Mouse (Mus musculus): ENCODE results near the gene Tsacc.
"Not testable (repeated sequence)": the region's sequence is repeated elsewhere in the genome, so short reads cannot be mapped to it uniquely, and the experiment has no call there.

The Tsacc gene

GRCm38 (mm10) chr3:88296561-88297318, at the start of gene Tsacc, which contains the start of gene Cct3:
Gene Tsacc, minus strand, starts transcription at chr3:88296999.
Gene Cct3, plus strand, starts transcription at chr3:88297116.
- DNase-seq (ENCODE audit: low read depth, low spot score), result peak; percentile 99

DNA sequence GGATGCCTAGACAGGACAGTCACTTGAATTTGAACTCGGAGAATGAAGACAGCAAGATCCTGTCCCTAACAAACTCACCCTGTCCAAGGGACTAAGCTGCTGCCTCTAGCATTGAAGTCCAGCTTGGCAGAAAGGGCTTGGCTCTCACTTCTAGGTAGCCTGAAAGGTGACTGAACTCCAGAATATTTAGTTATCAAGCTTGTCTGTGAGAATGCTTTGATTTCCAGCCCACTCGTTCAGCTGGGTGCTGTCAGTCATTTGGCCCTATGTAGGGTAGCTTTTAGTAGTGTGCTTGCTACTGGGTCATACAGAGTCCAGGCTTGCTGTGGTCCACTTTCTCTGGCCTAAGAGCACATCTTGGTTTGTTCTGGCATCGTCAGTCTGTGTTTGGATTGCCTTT, 42.2 kb upstream of the Tsacc start:
- DNase-seq (ENCODE audit: low read depth, low spot score), result peak; percentile 28

DNA sequence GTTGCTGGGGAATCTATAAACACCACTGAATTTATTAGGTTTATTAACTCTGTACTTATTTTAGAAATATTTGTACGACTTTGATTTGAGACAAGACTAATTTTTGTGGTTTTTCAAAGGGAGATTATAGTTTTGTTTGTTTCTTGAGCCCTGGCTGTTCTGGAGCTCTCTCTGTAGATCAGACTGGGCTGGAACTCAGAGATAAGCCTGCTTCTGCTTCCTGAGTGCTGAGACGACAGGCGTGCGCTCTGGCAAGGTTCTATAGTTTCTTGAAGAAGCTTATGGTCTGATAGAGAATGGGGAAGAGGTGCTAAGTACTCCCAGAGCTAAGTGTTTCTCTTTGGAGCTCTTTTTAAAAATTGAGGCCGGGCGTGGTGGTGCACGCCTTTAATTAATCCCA, 41.5 kb upstream of the Tsacc start:
- no peak for DNase-seq (ENCODE audit: low read depth, low spot score)

DNA sequence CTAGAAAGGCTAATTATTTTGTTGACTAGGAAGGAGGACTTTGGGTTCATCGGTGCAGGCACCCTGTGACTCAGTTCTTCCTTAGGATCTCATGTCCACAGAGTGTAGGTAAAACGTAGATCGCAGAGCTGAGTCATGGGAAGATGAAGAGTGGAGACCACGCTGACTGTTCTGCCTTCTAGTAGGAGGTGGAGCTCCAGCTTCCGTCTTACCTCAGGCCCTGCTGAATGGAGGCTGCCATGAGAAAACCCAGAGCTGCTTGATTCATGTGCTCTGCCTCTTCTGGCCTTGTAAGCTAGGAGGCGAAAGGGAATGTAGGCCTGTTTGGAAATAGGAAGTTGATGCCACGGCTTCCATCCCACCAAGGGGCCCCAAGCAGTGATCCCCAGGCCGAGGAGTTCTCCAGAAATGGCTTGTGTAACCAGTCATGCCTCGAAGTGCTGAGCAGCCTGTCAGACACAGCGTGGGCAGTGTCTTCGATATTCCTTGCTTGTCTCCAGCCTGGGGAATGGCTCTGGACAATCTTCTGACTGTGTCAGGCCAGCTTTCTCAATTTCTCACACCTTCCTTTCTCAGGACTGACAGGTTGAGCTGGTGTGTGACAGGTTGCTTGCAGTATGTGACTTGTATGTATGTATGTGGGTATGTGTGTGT, 40.7 kb upstream of the Tsacc start:
- DNase-seq (ENCODE audit: low read depth, low spot score), result no peak

DNA sequence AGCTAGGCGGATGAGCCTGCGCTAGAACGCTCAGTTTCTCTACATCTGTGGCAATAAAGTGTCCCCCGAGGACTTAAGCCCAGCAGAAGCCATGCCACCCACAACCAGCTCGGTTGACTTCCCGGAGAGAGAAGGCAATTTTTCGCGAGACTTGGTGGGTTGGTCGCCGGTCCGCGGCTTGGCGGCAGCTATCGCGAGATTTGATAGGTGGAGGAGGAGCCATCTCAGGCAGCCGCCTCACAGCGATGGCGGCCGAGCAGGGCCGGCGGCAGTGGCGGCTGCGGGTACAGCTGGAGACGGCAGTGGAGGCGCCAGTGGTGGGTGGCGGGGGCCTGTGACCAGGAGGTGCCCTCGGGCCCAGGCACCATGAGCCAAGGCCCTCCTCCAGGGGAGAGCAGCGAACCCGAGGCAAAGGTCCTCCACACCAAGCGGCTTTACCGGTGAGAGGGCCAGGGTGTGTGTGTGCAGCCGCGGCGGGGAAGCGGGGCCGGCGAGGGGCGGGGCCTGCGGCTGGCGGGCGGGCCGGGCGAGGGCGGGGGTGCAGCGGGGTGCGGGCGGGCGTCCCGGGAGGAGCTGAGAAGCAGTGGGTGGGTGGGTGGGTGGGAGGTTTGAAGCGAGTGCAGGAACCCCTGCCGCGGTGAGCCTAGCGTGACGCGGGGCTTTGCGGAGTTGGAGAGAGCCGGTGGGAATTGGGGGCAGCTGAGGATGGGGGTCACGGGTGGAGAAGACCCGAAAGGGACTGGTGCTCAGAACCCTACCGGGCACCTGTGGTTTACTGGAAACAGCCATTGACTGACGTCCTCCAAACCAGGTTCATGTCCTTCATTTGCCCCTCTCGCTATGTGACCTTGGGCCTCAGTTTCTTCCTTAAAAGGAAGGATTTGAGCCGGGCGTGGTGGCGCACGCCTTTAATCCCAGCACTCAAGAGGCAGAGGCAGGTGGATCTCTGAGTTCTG, 39.5 kb upstream of the Tsacc start, which contains the start of the genes Tmem79 and Smg5:
Gene Tmem79 (minus strand): TSS at position 91 of the 956 bp plus-strand sequence.
Gene Smg5 (plus strand): TSS at position 203 of the 956 bp plus-strand sequence.
- peak; percentile 98 for DNase-seq (ENCODE audit: low read depth, low spot score)

GRCm38 (mm10) chr3:88335436-88336053, 38.7 kb upstream of the Tsacc start:
- DNase-seq (ENCODE audit: low read depth, low spot score), result peak; percentile 15

DNA sequence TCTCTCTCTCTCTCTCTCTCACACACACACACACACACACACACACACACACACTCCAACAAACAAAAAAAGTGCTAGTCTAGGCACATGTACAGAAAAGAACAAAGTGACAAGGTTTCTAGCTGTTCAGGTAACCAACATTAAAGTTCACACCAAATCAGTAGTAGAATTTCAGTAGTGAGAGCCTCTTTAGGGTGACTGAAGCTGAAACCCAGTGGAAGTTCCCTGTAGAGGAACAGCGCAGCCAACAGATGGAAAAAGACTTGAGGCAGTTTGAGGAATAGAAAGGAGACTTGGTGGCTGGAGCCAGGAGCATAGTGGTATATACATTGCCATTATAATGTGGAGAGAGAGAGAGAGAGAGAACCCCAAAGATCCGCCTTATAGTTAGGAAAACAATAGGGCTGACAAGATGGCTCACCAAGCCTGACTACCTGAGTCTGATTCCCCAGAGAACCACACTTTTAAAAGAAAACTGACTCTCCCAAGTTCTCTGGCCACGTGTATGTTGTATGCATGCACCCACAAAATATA, 38.2 kb upstream of the Tsacc start:
- no peak for DNase-seq (ENCODE audit: low read depth, low spot score)

DNA sequence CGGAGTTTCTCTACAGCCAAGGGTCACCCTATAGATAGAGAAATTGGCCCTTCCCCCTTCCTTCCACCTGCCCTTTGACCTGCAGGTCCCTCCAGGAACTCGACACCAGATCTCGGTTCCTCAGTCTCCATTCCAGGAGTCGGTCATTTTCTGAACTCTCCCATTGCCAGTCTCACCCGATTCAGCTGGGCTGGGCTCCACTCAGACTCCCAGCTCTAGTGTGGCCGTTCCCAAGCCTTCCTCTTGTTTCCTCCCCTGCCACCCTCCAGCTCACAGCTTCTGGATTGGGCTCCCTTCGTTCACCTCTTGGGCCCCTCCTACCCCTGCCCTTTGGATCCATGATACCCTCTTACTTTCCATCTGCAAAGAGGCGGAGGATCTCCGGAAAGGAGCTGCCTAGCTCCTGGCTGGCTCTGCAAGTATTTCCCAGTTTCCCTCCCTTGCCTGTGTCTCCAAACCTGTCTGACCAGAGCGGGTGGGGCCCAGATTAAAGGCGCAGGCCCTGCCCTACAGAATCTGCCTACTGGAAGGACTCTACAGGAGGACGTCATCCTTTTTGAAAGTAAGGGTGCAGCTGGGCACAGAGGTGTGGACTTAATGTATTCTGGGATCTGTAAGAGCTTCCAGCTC, 37.3 kb upstream of the Tsacc start:
- DNase-seq (ENCODE audit: low read depth, low spot score), result no peak

DNA sequence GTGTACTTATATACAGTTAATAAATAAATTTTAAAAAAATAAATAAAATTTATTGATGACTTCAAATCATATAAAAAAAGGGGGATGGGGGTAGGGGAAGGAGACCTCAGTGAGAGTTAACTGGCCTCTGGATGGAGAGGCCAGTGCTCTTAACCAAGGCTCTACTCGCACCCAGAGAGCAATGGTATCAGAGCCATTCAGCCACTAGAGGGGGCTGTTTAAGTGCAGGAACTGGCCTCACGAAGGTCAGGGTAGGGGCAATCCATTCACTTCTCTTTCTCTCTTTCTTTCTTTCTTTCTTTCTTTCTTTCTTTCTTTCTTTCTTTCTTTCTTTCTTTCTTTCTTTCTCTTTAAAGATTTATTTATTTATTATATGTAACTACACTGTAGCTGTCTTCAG, 34.5 kb upstream of the Tsacc start:
- no peak for DNase-seq (ENCODE audit: low read depth, low spot score)

DNA sequence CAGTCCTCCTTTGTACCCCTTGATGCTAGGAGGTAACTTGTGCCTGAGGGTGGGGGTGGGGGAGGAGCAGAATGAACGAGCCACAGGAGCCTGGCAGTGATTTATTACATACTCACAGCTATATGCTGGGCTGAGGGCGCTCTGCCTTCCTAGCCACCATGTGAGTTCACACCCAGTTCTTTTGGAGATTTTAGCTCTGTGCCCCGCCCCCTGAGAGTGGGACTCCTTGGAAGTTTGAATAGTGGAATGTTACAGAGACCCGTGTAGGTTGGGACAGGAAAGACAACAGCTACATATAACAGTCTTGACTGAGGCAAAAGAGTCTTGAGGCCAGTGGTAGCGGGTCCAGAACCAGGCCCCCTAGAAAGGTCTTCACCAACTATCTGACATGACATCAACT, 32.2 kb upstream of the Tsacc start:
- DNase-seq (ENCODE audit: low read depth, low spot score), result no peak

DNA sequence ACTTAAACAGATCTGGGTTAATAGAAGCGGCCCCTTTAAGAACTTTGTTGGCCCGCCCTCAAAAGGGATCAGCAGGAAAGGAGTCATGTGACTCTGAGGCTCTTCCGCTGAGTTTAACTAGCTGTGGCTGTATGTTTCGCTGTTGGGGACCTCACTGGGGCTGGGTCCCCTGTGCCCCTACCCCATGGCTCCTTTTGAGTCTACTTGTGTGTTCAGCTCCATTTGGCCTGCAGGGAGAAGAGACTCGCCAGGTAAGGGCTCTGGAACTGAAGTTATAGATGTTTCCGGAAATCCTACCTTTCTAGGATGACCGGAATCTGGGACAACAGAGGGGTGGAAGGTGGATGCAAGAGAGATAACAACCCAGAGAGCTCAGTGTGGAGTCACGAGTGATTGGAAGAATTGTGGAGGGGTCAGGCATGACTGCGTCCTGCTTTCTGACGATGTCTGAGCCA, 28.2 kb upstream of the Tsacc start, which contains the start of gene Glmp:
Gene Glmp (plus strand): TSS at position 73 of the 455 bp plus-strand sequence.
- peak; percentile 65 for DNase-seq (ENCODE audit: low read depth, low spot score)

- no peak for DNase-seq (ENCODE audit: low read depth, low spot score)
Measured at GRCm38 (mm10) chr3:88299172-88299571, 2.4 kb upstream of the Tsacc start.

GRCm38 (mm10) chr3:88297321-88297851, 587 bp upstream of the Tsacc start:
- DNase-seq (ENCODE audit: low read depth, low spot score), result peak; percentile 5

DNA sequence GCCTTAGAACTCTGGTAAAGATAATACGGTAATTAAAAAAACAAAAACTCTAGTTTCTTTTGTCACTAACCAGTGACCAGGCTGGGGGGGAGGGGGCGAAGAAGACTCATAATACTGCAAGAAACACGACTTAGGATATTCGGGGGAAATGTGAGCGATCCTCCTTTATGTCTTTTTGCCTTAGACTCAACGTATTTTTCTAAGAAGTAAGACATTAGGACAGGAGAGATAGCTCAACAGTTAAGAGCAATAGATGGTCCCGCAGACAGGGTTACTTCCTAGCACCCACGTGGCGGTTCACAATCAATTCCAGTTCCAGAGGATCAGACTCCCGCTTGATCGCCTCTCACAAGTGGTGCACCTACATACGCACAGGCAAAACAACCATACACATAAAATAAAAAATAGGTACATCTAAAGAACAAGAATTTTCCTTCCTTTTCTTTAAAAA, 664 bp downstream of the Tsacc start:
- no peak for DNase-seq (ENCODE audit: low read depth, low spot score)

DNA sequence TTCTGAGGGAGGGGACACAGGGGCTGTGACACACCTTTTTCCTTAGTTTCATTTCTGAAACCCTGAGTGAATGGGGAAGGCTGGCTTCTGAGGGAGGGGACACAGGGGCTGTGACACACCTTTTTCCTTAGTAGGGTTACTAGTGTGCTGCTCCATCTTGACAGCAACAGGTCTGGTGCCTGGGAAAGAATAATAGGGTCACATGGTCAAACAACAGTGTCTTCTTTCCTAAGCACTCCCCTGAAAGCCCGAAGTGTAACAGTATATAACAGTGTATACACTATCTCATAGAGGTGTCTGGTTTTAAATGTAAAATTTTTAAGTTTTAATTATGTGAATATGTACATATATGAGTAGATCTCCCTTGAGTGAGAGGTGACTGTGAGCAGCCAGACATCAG, 1.5 kb downstream of the Tsacc start:
- not testable (repeated sequence) for DNase-seq (ENCODE audit: low read depth, low spot score)

- DNase-seq (ENCODE audit: low read depth, low spot score), result no peak
Measured at GRCm38 (mm10) chr3:88291970-88292369, 4.8 kb downstream of the Tsacc start.

GRCm38 (mm10) chr3:88288133-88288713, 8.6 kb downstream of the Tsacc start:
- not testable (repeated sequence) for DNase-seq (ENCODE audit: low read depth, low spot score)

- no peak for DNase-seq (ENCODE audit: low read depth, low spot score)
Measured at GRCm38 (mm10) chr3:88287110-88287509, 9.7 kb downstream of the Tsacc start, which contains the start of gene Gm38392. Gene Gm38392, minus strand, starts transcription at chr3:88287210.

DNA sequence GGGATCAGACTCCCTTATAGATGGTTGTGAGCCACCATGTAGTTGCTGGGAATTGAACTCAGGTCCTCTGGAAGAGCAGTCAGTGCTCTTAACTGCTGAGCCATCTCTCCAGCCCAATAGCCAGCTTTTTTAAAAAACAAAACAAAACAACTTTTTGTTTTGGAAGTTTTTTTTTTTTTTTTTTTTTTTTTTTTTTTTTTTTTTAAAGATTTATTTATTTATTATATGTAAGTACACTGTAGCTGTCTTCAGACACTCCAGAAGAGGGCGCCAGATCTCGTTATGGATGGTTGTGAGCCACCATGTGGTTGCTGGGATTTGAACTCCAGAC, 11.3 kb downstream of the Tsacc start:
- DNase-seq (ENCODE audit: low read depth, low spot score), result not testable (repeated sequence)

Measured in skeletal muscle tissue, adult 2 months (tissue).